Mouse (Mus musculus) spleen, adult 2 months (tissue): ENCODE results near the gene Skiv2l.

Experiments used
- CTCF ChIP-seq: fragments of 200-500 bp; IDR thresholded peaks from 2 replicates; pipeline ENCODE4 v1.5.1; 2011; ENCODE audit warnings: mild to moderate bottlenecking, inconsistent platforms; ENCODE audit not compliant: insufficient read depth, insufficient read length, insufficient replicate concordance; ENCODE audit errors: extremely low read depth
- POLR2A ChIP-seq: fragments of 200-500 bp; IDR thresholded peaks from 2 replicates; pipeline ENCODE4 v1.6.1; 2011; ENCODE audit warnings: low read depth, low read length, inconsistent platforms

DNA sequence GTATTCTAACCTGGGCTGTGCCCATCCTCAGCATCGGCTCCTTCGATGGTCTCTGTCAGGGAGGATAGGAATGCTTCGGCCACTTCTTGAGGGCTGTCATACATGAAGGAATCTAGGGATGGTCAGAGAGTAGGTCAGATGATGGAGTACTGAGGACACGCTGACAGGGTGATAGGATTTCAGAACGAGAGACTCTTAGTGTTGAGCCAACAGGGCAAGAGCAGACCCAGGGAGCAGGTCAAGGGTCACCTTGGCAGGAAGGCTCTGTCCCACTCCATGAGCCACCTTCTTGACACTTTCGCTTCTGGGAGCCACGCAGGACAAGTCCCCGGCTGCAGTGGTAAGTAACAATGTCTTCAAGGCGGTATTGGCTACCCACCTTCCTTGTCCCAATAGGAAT, 10.5 kb upstream of the Skiv2l start:
- no peak for TF ChIP-seq CTCF
- TF ChIP-seq POLR2A = no peak
